Mouse (Mus musculus) CD4-positive helper T cell, adult 2 months (primary cell): ENCODE measurements around the gene Ppp1r9b.
"Not testable (repeated sequence)": the region's sequence is repeated elsewhere in the genome, so short reads cannot be mapped to it uniquely, and the experiment has no call there.

Experiments used
- DNase-seq: peaks from one replicate; pipeline ENCODE4 v3.0.0-alpha.2; 2012; ENCODE audit warnings: low read depth, missing footprints, low spot score

Gene Ppp1r9b

GRCm38 (mm10) chr11:94997596-94997995, 6.8 kb downstream of the Ppp1r9b start:
- peak; percentile 43 for DNase-seq

GRCm38 (mm10) chr11:94998041-94998531, 7.3 kb downstream of the Ppp1r9b start:
- DNase-seq = peak; percentile 76

- DNase-seq = no peak
Observed at GRCm38 (mm10) chr11:95000128-95000527, 9.3 kb downstream of the Ppp1r9b start.

GRCm38 (mm10) chr11:95000548-95000947, 9.7 kb downstream of the Ppp1r9b start:
- DNase-seq = peak; percentile 77

- peak; percentile 74 for DNase-seq
Observed at GRCm38 (mm10) chr11:95001058-95001457, 10.2 kb downstream of the Ppp1r9b start.

GRCm38 (mm10) chr11:95001584-95002347, 10.9 kb downstream of the Ppp1r9b start:
- no peak for DNase-seq

GRCm38 (mm10) chr11:95002705-95003104, 11.9 kb downstream of the Ppp1r9b start:
- no peak for DNase-seq

- DNase-seq = no peak
Observed at GRCm38 (mm10) chr11:95004136-95004936, 13.5 kb downstream of the Ppp1r9b start.

- no peak for DNase-seq
Observed at GRCm38 (mm10) chr11:95004937-95005198, 14.0 kb downstream of the Ppp1r9b start.

- no peak for DNase-seq
Observed at GRCm38 (mm10) chr11:95006038-95006437, 15.2 kb downstream of the Ppp1r9b start.

- peak; percentile 79 for DNase-seq
Observed at GRCm38 (mm10) chr11:95006525-95007219, 15.8 kb downstream of the Ppp1r9b start.

- no peak for DNase-seq
Observed at GRCm38 (mm10) chr11:95007418-95007817, 16.6 kb downstream of the Ppp1r9b start.

GRCm38 (mm10) chr11:95008661-95009628, 18.1 kb downstream of the Ppp1r9b start:
- DNase-seq = no peak

- DNase-seq = peak; percentile 44
Observed at GRCm38 (mm10) chr11:95009629-95010014, 18.8 kb downstream of the Ppp1r9b start, which contains the start of gene Samd14. Gene Samd14 (plus strand): TSS chr11:95009879.

GRCm38 (mm10) chr11:95010141-95010739, 19.4 kb downstream of the Ppp1r9b start:
- DNase-seq = no peak

- not testable (repeated sequence) for DNase-seq
Observed at GRCm38 (mm10) chr11:95010841-95011403, 20.1 kb downstream of the Ppp1r9b start.

GRCm38 (mm10) chr11:95011416-95011815, 20.6 kb downstream of the Ppp1r9b start:
- DNase-seq = no peak

GRCm38 (mm10) chr11:95012075-95012474, 21.2 kb downstream of the Ppp1r9b start:
- no peak for DNase-seq

GRCm38 (mm10) chr11:95012487-95012886, 21.7 kb downstream of the Ppp1r9b start:
- no peak for DNase-seq

- DNase-seq = no peak
Observed at GRCm38 (mm10) chr11:95015484-95015883, 24.6 kb downstream of the Ppp1r9b start.
